Mouse (Mus musculus) spleen, adult 2 months (tissue): ENCODE data around the gene Gm5726. TPM values are rescaled to one million over a fixed set of nuclear protein-coding genes. Genes with fewer than 3 reads are reported as not detected.
"Not testable (repeated sequence)": the region's sequence is repeated elsewhere in the genome, so short reads cannot be mapped to it uniquely, and the experiment has no call there.

Experiments used
- DNase-seq, 2 experiments: peaks; one replicate each; pipeline versions ENCODE4 v3.0.0 to v3.0.0-alpha.2; 2012 to 2021; ENCODE audit warnings: low spot score in 2 of 2, low read depth in 1 of 2
- H3K27ac ChIP-seq: fragments of 200-500 bp; 2 replicates; pipeline ENCODE4 v1.5.1; 2012; ENCODE audit warnings: low read length, inconsistent platforms; ENCODE audit not compliant: insufficient read depth
- H3K27me3 ChIP-seq: fragments of 200-500 bp; 2 replicates; pipeline ENCODE4 v1.6.1; 2012; ENCODE audit warnings: mild to moderate bottlenecking, moderate library complexity, low read length, inconsistent platforms; ENCODE audit not compliant: control insufficient read depth, insufficient read depth
- H3K36me3 ChIP-seq: fragments of 200-500 bp; 2 replicates; pipeline ENCODE4 v1.6.1; 2012; ENCODE audit warnings: mild to moderate bottlenecking, low read length, inconsistent platforms; ENCODE audit not compliant: control insufficient read depth, insufficient read depth
- H3K4me1 ChIP-seq: fragments of 200-500 bp; 2 replicates; pipeline ENCODE4 v1.6.1; 2011; ENCODE audit warnings: inconsistent platforms; ENCODE audit not compliant: control insufficient read depth, insufficient read depth, insufficient read length
- H3K4me3 ChIP-seq: fragments of 200-500 bp; 2 replicates; pipeline ENCODE4 v1.5.1; 2011; ENCODE audit warnings: mild to moderate bottlenecking, inconsistent platforms; ENCODE audit not compliant: insufficient read depth, insufficient read length; ENCODE audit errors: extremely low read depth
- WGBS: fragments of 180-500 bp; shearing (Covaris S2); methylation state at CpG from one replicate; pipeline ENCODE4 v1.1.7; 2018; 5-methylcytosine and 5-hydroxymethylcytosine counted together
- polyA plus RNA-seq: library from polyadenylated mRNA; depleted of rRNA; stranded (reverse); fragments of >200 nt; gene quantifications from 2 replicates; pipeline ENCODE4 v1.2.3, GENCODE M21; 2012; rRNA removed

The Gm5726 gene
- polyA plus RNA-seq = not detected in 2 replicates

- H3K4me3 ChIP-seq, DNase-seq, H3K36me3 ChIP-seq, H3K27ac ChIP-seq, H3K4me1 ChIP-seq, H3K27me3 ChIP-seq: not testable (repeated sequence)
- no CpG with 5 or more reads among the region's 1 CpGs for WGBS
Observed at GRCm38 (mm10) chr7:20545657-20546056, at the start of gene Gm5726. TSS of gene Gm5726 (minus strand) at chr7:20545757.

GRCm38 (mm10) chr7:20576141-20576540 lies 30.6 kb upstream of the Gm5726 start, which contains the start of gene Gm4141:
TSS of gene Gm4141 (minus strand) at chr7:20576241.
- H3K27ac ChIP-seq, H3K36me3 ChIP-seq, DNase-seq, H3K4me1 ChIP-seq, H3K27me3 ChIP-seq, H3K4me3 ChIP-seq: not testable (repeated sequence)
- no CpG with 5 or more reads among the region's 3 CpGs for WGBS

- H3K4me1 ChIP-seq, H3K36me3 ChIP-seq, H3K4me3 ChIP-seq, H3K27ac ChIP-seq, DNase-seq, H3K27me3 ChIP-seq: not testable (repeated sequence)
- WGBS = no CpG with 5 or more reads among the region's 3 CpGs
Observed at GRCm38 (mm10) chr7:20533537-20533936, 12.0 kb downstream of the Gm5726 start, which contains the start of gene Vmn1r104. TSS of gene Vmn1r104 (plus strand) at chr7:20533837.

GRCm38 (mm10) chr7:20510434-20510833 lies 35.1 kb downstream of the Gm5726 start, which contains the start of gene Vmn1r103:
TSS of gene Vmn1r103 (minus strand) at chr7:20510534.
- H3K4me1 ChIP-seq, H3K36me3 ChIP-seq: not testable (repeated sequence)
- WGBS = 40% methylated on average over 1 of the region's 3 CpGs

More at GRCm38 (mm10) chr7:20510434-20510833, 35.1 kb downstream of the Gm5726 start, which contains the start of gene Vmn1r103:
- not testable (repeated sequence) for H3K27ac ChIP-seq, H3K27me3 ChIP-seq, DNase-seq, H3K4me3 ChIP-seq

Other genes with a start within 250 kb of the Gm5726 start
- not detected in 2 replicates for gene Gm4133, start 211.7 kb downstream of the Gm5726 start, polyA plus RNA-seq
- gene Gm5728, start 170.3 kb downstream of the Gm5726 start, polyA plus RNA-seq = not detected in 2 replicates
- not detected in 2 replicates for gene Vmn1r100, start 127.8 kb downstream of the Gm5726 start, polyA plus RNA-seq
- not detected in 2 replicates for gene Vmn1r101, start 103.2 kb downstream of the Gm5726 start, polyA plus RNA-seq
- not detected in 2 replicates for gene Gm10670, start 70.8 kb downstream of the Gm5726 start, polyA plus RNA-seq
- gene Vmn1r103, start 35.2 kb downstream of the Gm5726 start, polyA plus RNA-seq = not detected in 2 replicates
- not detected in 2 replicates for gene Vmn1r104, start 11.9 kb downstream of the Gm5726 start, polyA plus RNA-seq
- not detected in 2 replicates for gene Gm4141, start 30.5 kb upstream of the Gm5726 start, polyA plus RNA-seq
- gene Gm4513, start 53.3 kb upstream of the Gm5726 start, polyA plus RNA-seq = not detected in 2 replicates
- not detected in 2 replicates for gene Vmn1r107, start 123.2 kb upstream of the Gm5726 start, polyA plus RNA-seq
- not detected in 2 replicates for gene Vmn1r111, start 157.5 kb upstream of the Gm5726 start, polyA plus RNA-seq
- not detected in 2 replicates for gene Gm10668, start 184.9 kb upstream of the Gm5726 start, polyA plus RNA-seq
- not detected in 2 replicates for gene Vmn1r112, start 225.4 kb upstream of the Gm5726 start, polyA plus RNA-seq
- not detected in 2 replicates for gene Vmn1r113, start 241.5 kb upstream of the Gm5726 start, polyA plus RNA-seq